Mouse (Mus musculus): ENCODE results near the gene Obsl1. TPM values are rescaled to one million over a fixed set of nuclear protein-coding genes. Genes with fewer than 3 reads are reported as not detected.

The Obsl1 gene
- polyA plus RNA-seq, 1 experiment from 2014 or later = 52.4 TPM

- H3K36me3 ChIP-seq (replicated peaks; ENCODE audit: control insufficient read depth, insufficient read depth, low read depth, low read length) = no peaks in the 10 kb centered on the region
- WGBS = 60% methylated on average over 3 of the region's 3 CpGs
- H3K27ac ChIP-seq (replicated peaks; ENCODE audit: low read depth, low read length) = no peak overlapping the region
- no peak for DNase-seq (ENCODE audit: low spot score)
- no peak for ATAC-seq (replicated peaks; ENCODE audit: insufficient number of reproducible peaks, low FRiP score, low TSS enrichment, low read depth)
- H3K4me1 ChIP-seq (ENCODE audit: control insufficient read depth, insufficient read depth, low read length) = peaks cover 8% of the 10 kb centered on the region
- H3K9ac ChIP-seq (replicated peaks; ENCODE audit: low read length) = no peak overlapping the region
- H3K27me3 ChIP-seq (ENCODE audit: control insufficient read depth, insufficient read depth, low read length) = peaks cover 16% of the 10 kb centered on the region
- H3K4me2 ChIP-seq (ENCODE audit: low read depth, low read length) = no peak overlapping the region
- H3K9me3 ChIP-seq (replicated peaks; ENCODE audit: control insufficient read depth, low read length) = no peaks in the 10 kb centered on the region
- no peak overlapping the region for H3K4me3 ChIP-seq (ENCODE audit: low read depth, low read length)
Measured at GRCm38 (mm10) chr1:75455433-75455832, 50.8 kb downstream of the Obsl1 start.

GRCm38 (mm10) chr1:75451900-75452299, 54.4 kb downstream of the Obsl1 start:
- H3K4me3 ChIP-seq (ENCODE audit: low read depth, low read length) = no peak overlapping the region
- peaks cover 30% of the 10 kb centered on the region for H3K27me3 ChIP-seq (ENCODE audit: control insufficient read depth, insufficient read depth, low read length)
- 70% methylated on average over 5 of the region's 5 CpGs for WGBS
- no peaks in the 10 kb centered on the region for H3K36me3 ChIP-seq (replicated peaks; ENCODE audit: control insufficient read depth, insufficient read depth, low read depth, low read length)
- no peak overlapping the region for H3K4me2 ChIP-seq (ENCODE audit: low read depth, low read length)
- no peak for ATAC-seq (replicated peaks; ENCODE audit: insufficient number of reproducible peaks, low FRiP score, low TSS enrichment, low read depth)
- H3K4me1 ChIP-seq (ENCODE audit: control insufficient read depth, insufficient read depth, low read length) = peaks cover 31% of the 10 kb centered on the region
- no peak overlapping the region for H3K9ac ChIP-seq (replicated peaks; ENCODE audit: low read length)
- H3K9me3 ChIP-seq (replicated peaks; ENCODE audit: control insufficient read depth, low read length) = no peaks in the 10 kb centered on the region
- no peak overlapping the region for H3K27ac ChIP-seq (replicated peaks; ENCODE audit: low read depth, low read length)
- no peak for DNase-seq (ENCODE audit: low spot score)

GRCm38 (mm10) chr1:75450314-75451005, 55.8 kb downstream of the Obsl1 start, which contains the start of gene Asic4:
Gene Asic4, plus strand, starts transcription at chr1:75450436.
- 2% methylated on average over 35 of the region's 35 CpGs for WGBS
- Histone ChIP-seq H3K36me3 (replicated peaks; ENCODE audit: control insufficient read depth, insufficient read depth, low read depth, low read length) (no peaks in the 10 kb centered on the region), H3K4me3 (ENCODE audit: low read depth, low read length) (peak within 1 kb of the TSS; percentile 26), H3K27me3 (ENCODE audit: control insufficient read depth, insufficient read depth, low read length) (peaks cover 30% of the 10 kb centered on the region), H3K4me1 (ENCODE audit: control insufficient read depth, insufficient read depth, low read length) (peaks cover 32% of the 10 kb centered on the region), H3K4me2 (ENCODE audit: low read depth, low read length) (peak within 1 kb of the TSS; percentile 46), H3K9ac (replicated peaks; ENCODE audit: low read length) (peak within 1 kb of the TSS; percentile 54), H3K27ac (replicated peaks; ENCODE audit: low read depth, low read length) (no peak within 1 kb of the TSS; the same call in 1 of the 2 replicates), H3K9me3 (replicated peaks; ENCODE audit: control insufficient read depth, low read length) (no peaks in the 10 kb centered on the region)
- no peak for ATAC-seq (replicated peaks; ENCODE audit: insufficient number of reproducible peaks, low FRiP score, low TSS enrichment, low read depth)
- DNase-seq (ENCODE audit: low spot score) = no peak

- Histone ChIP-seq H3K4me2 (ENCODE audit: low read depth, low read length) (no peak overlapping the region), H3K27ac (replicated peaks; ENCODE audit: low read depth, low read length) (no peak overlapping the region; the same call in 1 of the 2 replicates), H3K4me3 (ENCODE audit: low read depth, low read length) (no peak overlapping the region), H3K27me3 (ENCODE audit: control insufficient read depth, insufficient read depth, low read length) (peaks cover 30% of the 10 kb centered on the region), H3K9ac (replicated peaks; ENCODE audit: low read length) (no peak overlapping the region; the same call in 1 of the 2 replicates), H3K4me1 (ENCODE audit: control insufficient read depth, insufficient read depth, low read length) (peaks cover 34% of the 10 kb centered on the region), H3K9me3 (replicated peaks; ENCODE audit: control insufficient read depth, low read length) (no peaks in the 10 kb centered on the region), H3K36me3 (replicated peaks; ENCODE audit: control insufficient read depth, insufficient read depth, low read depth, low read length) (no peaks in the 10 kb centered on the region)
- 3% methylated on average over 8 of the region's 8 CpGs for WGBS
- no peak for DNase-seq (ENCODE audit: low spot score)
- ATAC-seq (replicated peaks; ENCODE audit: insufficient number of reproducible peaks, low FRiP score, low TSS enrichment, low read depth) = no peak
Measured at GRCm38 (mm10) chr1:75449377-75450135, 56.7 kb downstream of the Obsl1 start.

- H3K36me3 ChIP-seq (replicated peaks; ENCODE audit: control insufficient read depth, insufficient read depth, low read depth, low read length) = no peaks in the 10 kb centered on the region
- 0% methylated on average over 14 of the region's 14 CpGs for WGBS
- H3K4me2 ChIP-seq (ENCODE audit: low read depth, low read length) = peak overlapping the region; percentile 0; the same call in 1 of the 2 replicates
- H3K9me3 ChIP-seq (replicated peaks; ENCODE audit: control insufficient read depth, low read length) = no peaks in the 10 kb centered on the region
- no peak overlapping the region for H3K4me3 ChIP-seq (ENCODE audit: low read depth, low read length)
- peaks cover 37% of the 10 kb centered on the region for H3K4me1 ChIP-seq (ENCODE audit: control insufficient read depth, insufficient read depth, low read length)
- no peak overlapping the region; the same call in 1 of the 2 replicates for H3K9ac ChIP-seq (replicated peaks; ENCODE audit: low read length)
- H3K27ac ChIP-seq (replicated peaks; ENCODE audit: low read depth, low read length) = 0 out of 2 replicates have a peak overlapping the region, but pooled peaks have one; percentile 28
- DNase-seq (ENCODE audit: low spot score) (no peak), ATAC-seq (replicated peaks; ENCODE audit: insufficient number of reproducible peaks, low FRiP score, low TSS enrichment, low read depth) (no peak)
- peaks cover 30% of the 10 kb centered on the region for H3K27me3 ChIP-seq (ENCODE audit: control insufficient read depth, insufficient read depth, low read length)
Measured at GRCm38 (mm10) chr1:75448937-75449336, 57.3 kb downstream of the Obsl1 start.

- peak overlapping the region; percentile 27; the same call in 1 of the 2 replicates for H3K4me2 ChIP-seq (ENCODE audit: low read depth, low read length)
- peaks cover 28% of the 10 kb centered on the region for H3K27me3 ChIP-seq (ENCODE audit: control insufficient read depth, insufficient read depth, low read length)
- no peak for ATAC-seq (replicated peaks; ENCODE audit: insufficient number of reproducible peaks, low FRiP score, low TSS enrichment, low read depth)
- no peaks in the 10 kb centered on the region for H3K36me3 ChIP-seq (replicated peaks; ENCODE audit: control insufficient read depth, insufficient read depth, low read depth, low read length)
- no peak for DNase-seq (ENCODE audit: low spot score)
- peak overlapping the region; percentile 30; the same call in 1 of the 2 replicates for H3K27ac ChIP-seq (replicated peaks; ENCODE audit: low read depth, low read length)
- H3K9me3 ChIP-seq (replicated peaks; ENCODE audit: control insufficient read depth, low read length) = no peaks in the 10 kb centered on the region
- peaks cover 41% of the 10 kb centered on the region for H3K4me1 ChIP-seq (ENCODE audit: control insufficient read depth, insufficient read depth, low read length)
- WGBS = 3% methylated on average over 7 of the region's 7 CpGs
- no peak overlapping the region for H3K4me3 ChIP-seq (ENCODE audit: low read depth, low read length)
- H3K9ac ChIP-seq (replicated peaks; ENCODE audit: low read length) = no peak overlapping the region
Measured at GRCm38 (mm10) chr1:75448052-75448431, 58.2 kb downstream of the Obsl1 start.

- no peaks in the 10 kb centered on the region for H3K36me3 ChIP-seq (replicated peaks; ENCODE audit: control insufficient read depth, insufficient read depth, low read depth, low read length)
- H3K4me1 ChIP-seq (ENCODE audit: control insufficient read depth, insufficient read depth, low read length) = peaks cover 44% of the 10 kb centered on the region
- DNase-seq (ENCODE audit: low spot score) (no peak), ATAC-seq (replicated peaks; ENCODE audit: insufficient number of reproducible peaks, low FRiP score, low TSS enrichment, low read depth) (0 out of 2 replicates have a peak, but pooled peaks have one; percentile 5)
- peaks cover 23% of the 10 kb centered on the region for H3K27me3 ChIP-seq (ENCODE audit: control insufficient read depth, insufficient read depth, low read length)
- H3K27ac ChIP-seq (replicated peaks; ENCODE audit: low read depth, low read length) = peak overlapping the region; percentile 30; the same call in 1 of the 2 replicates
- no peaks in the 10 kb centered on the region for H3K9me3 ChIP-seq (replicated peaks; ENCODE audit: control insufficient read depth, low read length)
- H3K4me2 ChIP-seq (ENCODE audit: low read depth, low read length) = peak overlapping the region; percentile 27; the same call in 1 of the 2 replicates
- H3K9ac ChIP-seq (replicated peaks; ENCODE audit: low read length) = no peak overlapping the region
- H3K4me3 ChIP-seq (ENCODE audit: low read depth, low read length) = no peak overlapping the region
- 4% methylated on average over 10 of the region's 10 CpGs for whole genome bisulfite sequencing
Measured at GRCm38 (mm10) chr1:75447265-75448051, 58.8 kb downstream of the Obsl1 start.

All from embryonic facial prominence, embryonic 11.5 days (tissue).